Mouse (Mus musculus) kidney, adult 2 months (tissue): ENCODE measurements around the gene Vasn. TPM values are rescaled to one million over a fixed set of nuclear protein-coding genes. Genes with fewer than 3 reads are reported as not detected.
"Not testable (repeated sequence)": the region's sequence is repeated elsewhere in the genome, so short reads cannot be mapped to it uniquely, and the experiment has no call there.

Experiments used
- DNase-seq: peaks from one replicate; pipeline ENCODE4 v3.0.0; 2021
- H3K27ac ChIP-seq: fragments of 200-500 bp; 2 replicates; pipeline ENCODE4 v1.5.1; 2012; ENCODE audit warnings: low read depth, low read length, control low read depth, inconsistent platforms; ENCODE audit not compliant: insufficient read depth
- H3K27me3 ChIP-seq: fragments of 200-500 bp; replicated peaks from 2 replicates; pipeline ENCODE4 v1.6.1; 2012; ENCODE audit warnings: mild to moderate bottlenecking, moderate library complexity, low read length, inconsistent platforms; ENCODE audit not compliant: control insufficient read depth, insufficient read depth
- H3K36me3 ChIP-seq: fragments of 200-500 bp; 2 replicates; pipeline ENCODE4 v1.6.1; 2012; ENCODE audit warnings: mild to moderate bottlenecking, moderate library complexity, low read length, inconsistent platforms; ENCODE audit not compliant: control insufficient read depth, insufficient read depth
- H3K4me1 ChIP-seq: fragments of 200-500 bp; 2 replicates; pipeline ENCODE4 v1.6.1; 2011; ENCODE audit warnings: low read length; ENCODE audit not compliant: control insufficient read depth, insufficient read depth
- H3K4me3 ChIP-seq: fragments of 200-500 bp; 2 replicates; pipeline ENCODE4 v1.5.1; 2011; ENCODE audit warnings: mild to moderate bottlenecking, low read depth, low read length, control low read depth; ENCODE audit not compliant: insufficient read depth
- CTCF ChIP-seq: fragments of 200-500 bp; conservative IDR thresholded peaks from 2 replicates; pipeline ENCODE4 v1.5.1; 2011; ENCODE audit warnings: low read depth, mild to moderate bottlenecking, control low read depth, low read length, moderate library complexity, mixed read lengths; ENCODE audit not compliant: insufficient read depth, insufficient read length
- POLR2A ChIP-seq: fragments of 200-500 bp; IDR thresholded peaks from one replicate; pipeline ENCODE4 v1.6.1; 2011; ENCODE audit warnings: low read depth, low read length, control low read depth
- WGBS: fragments of 180-500 bp; shearing (Covaris S2); methylation state at CpG from one replicate; pipeline ENCODE4 v1.1.7; 2018; 5-methylcytosine and 5-hydroxymethylcytosine counted together
- polyA plus RNA-seq: library from polyadenylated mRNA; depleted of rRNA; stranded (reverse); fragments of >200 nt; gene quantifications from 2 replicates; pipeline ENCODE4 v1.2.3, GENCODE M21; 2012

The Vasn gene
- polyA plus RNA-seq, 1 experiment: 34.6 TPM

DNA sequence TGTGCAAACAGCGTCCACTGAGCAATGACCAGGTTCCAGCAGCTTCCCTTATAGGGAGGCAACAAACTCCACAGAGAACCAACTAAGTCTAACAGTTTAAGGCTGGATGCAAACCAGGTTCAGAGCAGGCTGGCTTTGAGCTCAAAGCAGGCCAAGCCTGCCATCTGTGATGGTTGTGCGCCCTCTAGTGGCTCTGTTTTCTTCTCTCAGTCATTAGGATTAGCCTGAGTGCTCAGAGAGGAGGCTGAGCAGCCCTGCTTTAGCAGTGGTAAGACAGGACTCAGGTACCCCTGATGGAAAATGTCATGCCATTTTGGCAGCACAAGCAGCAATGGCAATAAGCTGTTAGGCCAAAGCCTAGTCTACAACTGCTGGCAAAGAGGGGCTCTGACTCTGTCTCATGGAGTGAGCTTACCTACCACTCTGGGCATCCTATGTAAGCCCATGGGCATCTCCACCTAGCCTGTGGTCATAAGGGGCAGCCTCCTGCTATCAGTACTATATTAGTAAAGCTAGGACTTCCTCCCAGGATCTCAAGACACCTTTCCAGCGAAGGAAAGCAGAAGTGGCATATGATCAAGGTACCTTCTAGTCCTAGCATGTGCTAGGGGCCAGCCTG, 27.6 kb downstream of the Vasn start:
- Histone ChIP-seq H3K27ac (no peak overlapping the region), H3K27me3 (no peaks in the 10 kb centered on the region), H3K4me3 (no peak overlapping the region), H3K36me3 (peaks cover 1% of the 10 kb centered on the region; the same call in 1 of the 2 replicates), H3K4me1 (peaks cover 13% of the 10 kb centered on the region; the same call in 1 of the 2 replicates)
- peak; percentile 93 for DNase-seq
- 33% methylated on average over 3 of the region's 3 CpGs for whole genome bisulfite sequencing
- TF ChIP-seq CTCF (peak; percentile 98), POLR2A (no peak)

GRCm38 (mm10) chr16:4670317-4670716, 30.6 kb downstream of the Vasn start:
- no peak for TF ChIP-seq POLR2A
- no peak for TF ChIP-seq CTCF
- 52% methylated on average over 5 of the region's 5 CpGs for WGBS
- H3K36me3 ChIP-seq: 0 out of 2 replicates have a peak, but pooled peaks cover 3% of the 10 kb centered on the region
- H3K27me3 ChIP-seq: no peaks in the 10 kb centered on the region
- DNase-seq: peak; percentile 61
- 0 out of 2 replicates have a peak overlapping the region, but pooled peaks have one; percentile 25 for H3K27ac ChIP-seq
- peaks cover 13% of the 10 kb centered on the region; the same call in 1 of the 2 replicates for H3K4me1 ChIP-seq
- H3K4me3 ChIP-seq: no peak overlapping the region

DNA sequence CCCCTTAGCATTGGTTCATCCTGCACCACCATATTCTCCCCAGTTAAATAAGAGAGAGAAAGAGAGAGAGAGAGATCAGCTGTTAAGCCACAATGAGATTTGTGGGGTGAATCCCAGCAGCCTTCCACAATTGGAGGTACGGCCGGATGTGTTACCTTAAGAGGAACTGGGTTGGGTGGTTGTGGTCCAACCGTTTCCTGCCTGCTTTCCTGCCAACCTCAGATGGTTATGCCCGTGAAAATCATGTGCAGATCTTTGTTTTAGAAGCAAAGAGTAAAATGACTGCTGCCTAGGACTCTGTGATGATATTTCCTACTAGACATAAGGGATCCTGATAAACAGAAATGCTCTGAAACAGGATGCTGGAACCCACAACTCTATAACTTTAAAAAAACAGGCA, 34.4 kb downstream of the Vasn start:
- Histone ChIP-seq H3K36me3 (0 out of 2 replicates have a peak, but pooled peaks cover 4% of the 10 kb centered on the region), H3K27ac (no peak overlapping the region), H3K27me3 (no peaks in the 10 kb centered on the region), H3K4me3 (no peak overlapping the region), H3K4me1 (peaks cover 9% of the 10 kb centered on the region; the same call in 1 of the 2 replicates)
- no peak for DNase-seq
- TF ChIP-seq CTCF (no peak), POLR2A (no peak)
- 70% methylated on average over 4 of the region's 4 CpGs for WGBS

DNA sequence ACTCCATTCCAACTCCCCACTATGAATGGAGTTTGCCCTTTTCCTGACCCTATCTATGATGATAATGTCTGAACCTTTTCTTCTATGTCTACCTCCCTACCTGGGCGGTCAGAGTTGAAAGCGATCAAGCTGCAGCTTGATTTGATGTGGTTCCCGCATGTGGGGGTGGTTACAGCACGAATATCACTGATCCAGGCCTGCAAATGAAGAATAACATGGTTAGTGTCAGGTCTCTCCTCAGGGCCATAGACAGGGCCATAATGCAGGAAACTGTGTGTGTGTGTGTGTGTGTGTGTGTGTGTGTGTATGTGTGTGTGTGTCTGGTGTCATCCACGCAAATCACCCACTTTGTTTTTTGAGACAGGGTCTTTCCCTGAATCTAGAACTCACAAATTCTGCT, 37.1 kb downstream of the Vasn start:
- 0 out of 2 replicates have a peak, but pooled peaks cover 2% of the 10 kb centered on the region for H3K36me3 ChIP-seq
- H3K4me1 ChIP-seq: peaks cover 5% of the 10 kb centered on the region; the same call in 1 of the 2 replicates
- no peaks in the 10 kb centered on the region for H3K27me3 ChIP-seq
- no peak overlapping the region for H3K27ac ChIP-seq
- no peak for DNase-seq
- no peak for TF ChIP-seq POLR2A
- TF ChIP-seq CTCF: no peak
- WGBS: 94% methylated on average over 5 of the region's 5 CpGs
- H3K4me3 ChIP-seq: no peak overlapping the region

DNA sequence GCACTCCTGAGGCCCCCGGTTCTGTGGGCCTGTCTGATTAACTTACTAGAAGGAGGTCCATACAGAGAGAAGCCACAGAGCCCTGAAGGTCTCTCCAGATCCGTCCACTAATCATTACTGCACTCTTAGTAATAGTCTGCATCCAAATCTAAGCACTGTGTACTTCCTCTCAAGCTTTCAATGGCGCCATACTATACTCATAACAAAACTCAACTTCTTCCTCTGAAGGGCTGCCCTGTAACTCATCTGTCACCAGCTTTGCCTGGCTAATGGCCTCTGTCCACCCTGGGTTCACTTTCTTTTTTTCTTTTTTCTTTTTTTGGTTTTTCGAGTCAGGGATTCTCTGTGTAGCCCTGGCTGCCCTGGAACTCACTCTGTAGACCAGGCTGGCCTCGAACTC, 38.3 kb downstream of the Vasn start:
- Histone ChIP-seq H3K4me3 (no peak overlapping the region), H3K27me3 (no peaks in the 10 kb centered on the region)
- WGBS: 85% methylated on average over 5 of the region's 5 CpGs

GRCm38 (mm10) chr16:4679121-4680018, 39.6 kb downstream of the Vasn start, which contains the start of gene Coro7:
Gene Coro7 (minus strand): TSS chr16:4679777.
- DNase-seq: peak; percentile 97
- WGBS: 1% methylated on average over 47 of the region's 47 CpGs

More for the DNA sequence above, 38.3 kb downstream of the Vasn start:
- TF ChIP-seq POLR2A (no peak), CTCF (no peak)
- H3K27ac ChIP-seq: no peak overlapping the region
- peaks cover 8% of the 10 kb centered on the region; the same call in 1 of the 2 replicates for H3K4me1 ChIP-seq
- no peak for DNase-seq
- H3K36me3 ChIP-seq: 0 out of 2 replicates have a peak, but pooled peaks cover 2% of the 10 kb centered on the region

GRCm38 (mm10) chr16:4680922-4681455, 41.2 kb downstream of the Vasn start:
- not testable (repeated sequence) for H3K36me3 ChIP-seq, DNase-seq, H3K27ac ChIP-seq, H3K27me3 ChIP-seq, H3K4me3 ChIP-seq
- WGBS: 83% methylated on average over 3 of the region's 3 CpGs
- peaks cover 12% of the 10 kb centered on the region for H3K4me1 ChIP-seq

More at GRCm38 (mm10) chr16:4679121-4680018, 39.6 kb downstream of the Vasn start, which contains the start of gene Coro7:
- H3K4me3 ChIP-seq: peak within 1 kb of the TSS; percentile 79
- peak; percentile 48 for TF ChIP-seq POLR2A
- TF ChIP-seq CTCF: no peak
- H3K27ac ChIP-seq: peak within 1 kb of the TSS; percentile 49
- H3K27me3 ChIP-seq: no peaks in the 10 kb centered on the region
- H3K4me1 ChIP-seq: peaks cover 10% of the 10 kb centered on the region; the same call in 1 of the 2 replicates
- H3K36me3 ChIP-seq: 0 out of 2 replicates have a peak, but pooled peaks cover 2% of the 10 kb centered on the region
